Mouse (Mus musculus) naive thymus-derived CD4-positive, alpha-beta T cell, adult 2 months (primary cell): ENCODE measurements around the gene Olfr473.
"Not testable (repeated sequence)": the region's sequence is repeated elsewhere in the genome, so short reads cannot be mapped to it uniquely, and the experiment has no call there.

Source experiments
- DNase-seq: peaks from one replicate; pipeline ENCODE4 v3.0.0-alpha.2; 2011; ENCODE audit warnings: low read depth

Gene Olfr473

GRCm38 (mm10) chr7:107930146-107930545 lies at the start of gene Olfr473:
Olfr473 (plus strand) TSS chr7:107930446.
- no peak for DNase-seq

- no peak for DNase-seq
Observed at GRCm38 (mm10) chr7:107897602-107898001, 32.6 kb upstream of the Olfr473 start, which contains the start of gene Olfr472. Olfr472 (plus strand) TSS chr7:107897902.

GRCm38 (mm10) chr7:107952539-107952938 lies 22.3 kb downstream of the Olfr473 start:
- not testable (repeated sequence) for DNase-seq

DNA sequence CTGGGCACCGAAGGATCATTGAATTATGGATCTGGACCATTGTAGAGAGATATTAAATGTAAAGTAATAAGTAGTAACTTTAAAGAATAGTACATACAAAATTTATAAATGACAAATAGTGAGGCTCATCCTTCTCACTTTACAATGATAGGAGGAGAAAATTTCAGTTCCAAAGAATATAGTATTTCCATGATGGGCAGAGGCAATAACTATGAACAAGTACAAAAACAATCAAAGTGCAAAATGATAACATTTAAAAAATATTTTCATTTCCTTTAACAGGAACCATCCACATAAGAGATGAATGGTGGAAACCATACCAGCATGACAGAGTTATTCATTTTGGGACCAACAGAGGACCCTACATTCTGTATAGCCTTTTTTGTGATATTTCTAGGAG lies 24.1 kb downstream of the Olfr473 start, which contains the start of gene Olfr474:
TSS of gene Olfr474 (plus strand) at position 301 of the 400 bp plus-strand sequence.
- no peak for DNase-seq

DNA sequence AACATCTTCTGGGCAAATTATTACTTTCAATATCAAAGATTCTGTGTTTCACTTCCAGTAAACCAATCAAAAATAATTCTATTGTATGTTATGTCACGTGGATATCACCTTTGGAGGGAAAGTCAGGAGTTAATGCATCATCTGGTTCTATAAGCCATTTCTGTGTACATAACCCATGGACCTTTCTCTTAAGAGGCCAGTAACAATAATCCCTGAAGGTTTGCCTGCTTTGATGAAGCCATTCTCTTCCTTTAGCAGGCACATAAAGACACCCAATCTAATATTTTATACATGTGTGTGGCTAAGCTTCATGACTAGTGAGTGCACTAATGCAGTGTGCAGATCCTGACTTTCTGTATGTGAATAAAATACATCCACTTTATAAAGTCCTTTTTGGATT lies 34.3 kb downstream of the Olfr473 start, which contains the start of gene Olfr476:
TSS of gene Olfr476 (plus strand) at position 301 of the 400 bp plus-strand sequence.
- DNase-seq, result no peak
